Mouse (Mus musculus): ENCODE measurements at regions not wholly inside any gene's neighbourhood (a gene's known extent, or its start where the extent isn't known, plus 50 kb on each side); places are given as distances from the start of the nearest gene placed in this dataset.
A peak's percentile ranks its signal among the peaks of the same experiment; 100 is the strongest.

DNA sequence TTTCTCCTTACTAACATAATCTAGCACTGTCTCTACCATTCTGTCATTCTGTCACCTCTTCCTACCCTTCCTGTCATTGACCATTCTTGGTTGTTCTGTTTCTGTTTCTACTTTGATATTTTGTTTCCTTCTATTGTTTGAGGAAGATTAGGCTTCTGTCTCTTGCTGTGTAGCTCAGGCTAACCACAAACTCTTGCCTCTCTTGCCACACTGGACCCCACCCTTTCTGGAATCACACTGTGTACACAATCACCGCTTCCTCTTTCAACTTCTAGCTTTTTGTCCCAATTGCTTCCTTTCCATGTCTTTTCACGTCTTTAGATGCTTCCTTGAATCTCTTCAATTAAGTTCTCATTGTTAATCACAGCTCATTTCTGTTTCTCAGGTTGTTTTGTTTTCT lies 104.2 kb upstream of the Pabpc6 start:
- no peak overlapping the region for H3K9ac ChIP-seq (ENCODE audit: low read depth, low read length)
- 73% methylated on average over 2 of the region's 2 CpGs for WGBS (ENCODE audit: insufficient replicate concordance)

DNA sequence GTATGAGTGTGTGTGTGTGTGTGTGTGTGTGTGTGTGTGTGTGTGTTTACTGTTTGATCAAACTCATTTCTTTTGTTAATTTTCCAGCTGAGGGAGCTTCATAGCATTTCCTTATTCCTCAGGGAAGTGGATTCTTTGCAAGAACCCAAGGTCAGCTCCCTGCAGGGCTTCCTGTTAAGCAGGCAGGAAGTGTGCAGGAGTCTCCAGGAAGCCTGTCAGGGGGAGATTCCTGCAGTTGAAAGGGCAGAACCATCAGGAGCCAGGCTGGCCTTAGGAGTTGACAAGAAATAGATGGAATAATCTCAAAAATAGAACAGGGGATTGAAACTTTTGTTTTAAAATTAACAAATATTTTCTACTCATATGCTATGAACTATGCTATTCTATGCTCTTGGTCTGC lies 98.8 kb upstream of the Pabpc6 start:
- H3K4me3 ChIP-seq (ENCODE audit: low read depth, low read length) = no peak overlapping the region
- H3K9me3 ChIP-seq (replicated peaks; ENCODE audit: control insufficient read depth, low read length) = no peaks in the 10 kb centered on the region
- no peak overlapping the region for H3K4me2 ChIP-seq
- H3K9ac ChIP-seq (ENCODE audit: low read depth, low read length) = no peak overlapping the region
- no peak for ATAC-seq (replicated peaks; ENCODE audit: insufficient number of reproducible peaks, low FRiP score, low TSS enrichment)
- no peak overlapping the region for H3K27ac ChIP-seq (ENCODE audit: low read depth, low read length)
- H3K36me3 ChIP-seq (ENCODE audit: control insufficient read depth, insufficient read depth, low read length) = no peaks in the 10 kb centered on the region
- H3K27me3 ChIP-seq (ENCODE audit: control insufficient read depth, insufficient read depth, low read length) = no peaks in the 10 kb centered on the region
- H3K4me1 ChIP-seq (ENCODE audit: control insufficient read depth, insufficient read depth, low read length) = peaks cover 4% of the 10 kb centered on the region; the same call in 1 of the 2 replicates

More for the DNA sequence above, 104.2 kb upstream of the Pabpc6 start:
- H3K27ac ChIP-seq (ENCODE audit: low read depth, low read length) = no peak overlapping the region
- H3K36me3 ChIP-seq (ENCODE audit: control insufficient read depth, insufficient read depth, low read length) = no peaks in the 10 kb centered on the region
- no peak for ATAC-seq (replicated peaks; ENCODE audit: insufficient number of reproducible peaks, low FRiP score, low TSS enrichment)
- no peaks in the 10 kb centered on the region for H3K9me3 ChIP-seq (replicated peaks; ENCODE audit: control insufficient read depth, low read length)
- no peaks in the 10 kb centered on the region for H3K27me3 ChIP-seq (ENCODE audit: control insufficient read depth, insufficient read depth, low read length)
- H3K4me3 ChIP-seq (ENCODE audit: low read depth, low read length) = no peak overlapping the region
- H3K4me2 ChIP-seq = no peak overlapping the region
- H3K4me1 ChIP-seq (ENCODE audit: control insufficient read depth, insufficient read depth, low read length) = peaks cover 11% of the 10 kb centered on the region

DNA sequence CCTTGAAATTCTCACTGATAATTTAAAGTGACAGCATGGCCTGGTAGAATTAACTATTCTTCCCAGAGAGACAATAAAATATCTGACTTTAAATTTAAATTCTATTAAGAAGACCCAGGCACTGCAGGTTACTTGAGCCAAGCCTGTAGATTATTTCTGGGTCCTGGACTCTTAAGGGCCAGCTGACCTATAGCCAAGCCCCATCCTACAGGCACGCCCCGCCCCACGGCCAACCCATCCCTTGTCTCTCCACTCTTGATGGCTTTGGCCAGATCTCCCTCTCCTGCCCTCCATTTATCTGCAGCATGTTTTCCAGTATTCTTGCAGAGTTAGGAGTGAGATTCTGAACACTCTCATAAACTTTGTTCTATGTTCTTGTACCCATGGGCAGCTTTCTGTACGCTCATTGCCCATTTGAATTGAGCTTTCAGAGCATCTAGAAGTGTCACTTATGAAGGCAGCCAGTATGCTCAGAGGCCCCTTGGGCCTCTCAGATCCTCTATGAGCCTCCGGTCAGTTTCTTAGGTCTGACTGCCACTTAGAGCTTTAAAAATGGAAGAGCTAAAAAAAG lies 96.2 kb upstream of the Pabpc6 start:
- H3K4me2 ChIP-seq = no peak overlapping the region

DNA sequence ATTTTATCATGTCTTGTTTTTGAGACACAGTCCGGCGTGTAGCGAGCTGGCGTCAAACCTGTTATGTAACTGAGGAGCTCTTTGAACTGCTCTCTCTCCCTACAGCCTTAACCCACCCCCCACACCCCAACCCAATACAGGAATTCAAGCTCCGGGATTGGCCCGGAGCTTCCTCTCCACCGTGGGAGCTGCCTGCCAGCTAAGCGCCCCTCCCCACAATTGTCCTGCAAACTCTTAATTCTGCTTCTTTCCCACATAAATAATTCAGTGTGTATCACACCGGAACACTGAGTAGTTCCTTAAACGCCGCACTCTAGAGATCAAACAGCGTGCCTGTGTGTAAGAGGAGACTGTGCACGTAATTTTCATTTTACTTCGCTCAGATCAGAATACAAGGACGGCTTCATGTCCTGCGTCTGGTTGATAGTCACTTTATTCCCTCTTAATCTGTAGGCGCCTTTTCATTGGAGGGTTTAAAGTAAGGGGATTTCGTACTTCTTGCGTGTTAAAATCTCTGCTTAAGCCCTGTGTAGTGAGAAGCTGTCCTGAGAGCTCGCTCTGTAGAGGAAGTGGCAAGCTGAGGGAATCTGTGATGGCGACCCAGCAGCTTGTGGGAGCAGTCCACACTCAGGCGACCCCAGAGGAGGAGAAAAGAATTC lies 95.3 kb upstream of the Pabpc6 start:
- Histone ChIP-seq H3K4me1 (ENCODE audit: control insufficient read depth, insufficient read depth, low read length) (peaks cover 14% of the 10 kb centered on the region), H3K27me3 (ENCODE audit: control insufficient read depth, insufficient read depth, low read length) (no peaks in the 10 kb centered on the region), H3K27ac (ENCODE audit: low read depth, low read length) (peak overlapping the region; percentile 77), H3K4me2 (peak overlapping the region; percentile 59), H3K9ac (ENCODE audit: low read depth, low read length) (peak overlapping the region; percentile 77), H3K4me3 (ENCODE audit: low read depth, low read length) (peak overlapping the region; percentile 41), H3K36me3 (ENCODE audit: control insufficient read depth, insufficient read depth, low read length) (no peaks in the 10 kb centered on the region), H3K9me3 (replicated peaks; ENCODE audit: control insufficient read depth, low read length) (no peaks in the 10 kb centered on the region)
- ATAC-seq (replicated peaks; ENCODE audit: insufficient number of reproducible peaks, low FRiP score, low TSS enrichment) = peak; percentile 77
- WGBS (ENCODE audit: insufficient replicate concordance) = 5% methylated on average over 22 of the region's 22 CpGs

More for the DNA sequence above, 96.2 kb upstream of the Pabpc6 start:
- WGBS (ENCODE audit: insufficient replicate concordance) = 65% methylated on average over 5 of the region's 5 CpGs
- Histone ChIP-seq H3K36me3 (ENCODE audit: control insufficient read depth, insufficient read depth, low read length) (no peaks in the 10 kb centered on the region), H3K27ac (ENCODE audit: low read depth, low read length) (no peak overlapping the region), H3K9me3 (replicated peaks; ENCODE audit: control insufficient read depth, low read length) (no peaks in the 10 kb centered on the region), H3K4me3 (ENCODE audit: low read depth, low read length) (no peak overlapping the region), H3K9ac (ENCODE audit: low read depth, low read length) (no peak overlapping the region), H3K4me1 (ENCODE audit: control insufficient read depth, insufficient read depth, low read length) (peaks cover 9% of the 10 kb centered on the region; the same call in 1 of the 2 replicates), H3K27me3 (ENCODE audit: control insufficient read depth, insufficient read depth, low read length) (no peaks in the 10 kb centered on the region)
- no peak for ATAC-seq (replicated peaks; ENCODE audit: insufficient number of reproducible peaks, low FRiP score, low TSS enrichment)

DNA sequence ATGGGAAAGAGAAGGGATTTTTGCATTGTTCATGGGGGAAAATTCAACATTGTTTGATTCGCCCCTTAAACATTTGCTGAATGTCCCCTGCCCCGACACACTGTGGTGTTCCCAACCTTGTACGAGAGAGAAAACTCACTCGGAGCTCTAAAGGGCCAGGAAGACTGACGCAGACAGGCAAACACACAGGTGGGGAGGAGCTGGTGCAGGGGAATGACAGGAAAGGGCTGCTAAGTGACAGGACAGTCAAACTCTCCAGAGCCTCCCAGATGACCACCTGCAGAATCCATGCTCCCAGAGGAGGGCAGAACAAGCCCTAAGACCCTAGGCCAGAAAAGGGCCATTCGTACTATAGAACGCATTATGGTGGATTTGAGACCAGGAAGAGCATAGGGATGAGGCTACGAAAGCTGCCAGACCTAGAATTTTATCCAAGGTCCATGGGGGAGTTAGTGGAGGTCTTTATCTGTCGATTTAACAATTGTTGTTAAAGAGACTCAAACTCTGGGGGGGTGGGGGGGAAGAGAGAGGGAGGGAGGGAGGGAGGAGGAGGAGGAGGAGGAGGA lies 94.6 kb upstream of the Pabpc6 start:
- Histone ChIP-seq H3K9ac (ENCODE audit: low read depth, low read length) (peak overlapping the region; percentile 59; the same call in 1 of the 2 replicates), H3K9me3 (replicated peaks; ENCODE audit: control insufficient read depth, low read length) (no peaks in the 10 kb centered on the region), H3K4me3 (ENCODE audit: low read depth, low read length) (peak overlapping the region; percentile 41), H3K36me3 (ENCODE audit: control insufficient read depth, insufficient read depth, low read length) (no peaks in the 10 kb centered on the region), H3K4me2 (peak overlapping the region; percentile 59), H3K4me1 (ENCODE audit: control insufficient read depth, insufficient read depth, low read length) (peaks cover 14% of the 10 kb centered on the region), H3K27me3 (ENCODE audit: control insufficient read depth, insufficient read depth, low read length) (no peaks in the 10 kb centered on the region), H3K27ac (ENCODE audit: low read depth, low read length) (no peak overlapping the region)
- 15% methylated on average over 8 of the region's 9 CpGs for WGBS (ENCODE audit: insufficient replicate concordance)
- no peak for ATAC-seq (replicated peaks; ENCODE audit: insufficient number of reproducible peaks, low FRiP score, low TSS enrichment)

DNA sequence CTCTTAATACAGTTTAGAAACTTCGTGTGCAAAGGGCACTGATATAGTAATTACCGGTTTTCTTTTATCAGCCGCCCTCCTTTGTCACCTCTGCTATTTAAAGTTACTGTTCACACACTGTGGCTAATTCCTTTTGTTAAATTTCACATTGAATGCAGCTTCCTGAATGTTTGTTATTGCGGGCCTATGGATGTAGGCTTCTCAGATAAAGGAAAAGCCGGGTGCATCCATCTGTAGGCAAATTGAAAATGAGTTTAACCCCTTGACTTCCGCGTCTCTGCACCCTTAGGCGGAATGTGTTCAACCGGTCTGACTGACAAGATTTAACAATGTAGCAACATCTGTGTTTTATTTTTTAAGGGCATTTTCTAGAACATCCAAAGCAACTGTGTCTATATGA lies 93.6 kb upstream of the Pabpc6 start:
- Histone ChIP-seq H3K36me3 (ENCODE audit: control insufficient read depth, insufficient read depth, low read length) (no peaks in the 10 kb centered on the region), H3K9ac (ENCODE audit: low read depth, low read length) (no peak overlapping the region), H3K9me3 (replicated peaks; ENCODE audit: control insufficient read depth, low read length) (no peaks in the 10 kb centered on the region), H3K27ac (ENCODE audit: low read depth, low read length) (no peak overlapping the region), H3K4me3 (ENCODE audit: low read depth, low read length) (no peak overlapping the region), H3K4me2 (no peak overlapping the region), H3K27me3 (ENCODE audit: control insufficient read depth, insufficient read depth, low read length) (no peaks in the 10 kb centered on the region), H3K4me1 (ENCODE audit: control insufficient read depth, insufficient read depth, low read length) (peaks cover 14% of the 10 kb centered on the region)
- no peak for ATAC-seq (replicated peaks; ENCODE audit: insufficient number of reproducible peaks, low FRiP score, low TSS enrichment)
- WGBS (ENCODE audit: insufficient replicate concordance) = 40% methylated on average over 9 of the region's 9 CpGs

DNA sequence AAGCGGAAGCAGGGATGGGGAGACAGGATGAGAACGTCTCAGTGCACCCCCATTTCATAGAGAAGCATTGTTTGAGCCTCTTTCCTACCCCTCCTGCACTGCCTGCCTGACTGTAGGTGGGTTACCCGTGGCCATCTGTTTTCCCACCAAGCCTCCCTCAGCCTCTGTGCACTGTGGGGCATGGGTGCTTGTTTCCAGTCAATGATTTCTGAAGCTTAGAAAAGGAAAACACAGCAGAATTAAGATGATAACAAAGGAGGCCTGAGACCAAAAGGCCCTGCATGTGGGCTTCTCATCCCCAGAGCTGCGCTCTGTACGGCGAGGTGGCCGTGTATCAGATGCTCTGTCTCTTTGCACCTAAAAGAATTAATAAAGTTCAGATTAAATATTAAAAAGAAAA lies 92.9 kb upstream of the Pabpc6 start:
- no peaks in the 10 kb centered on the region for H3K27me3 ChIP-seq (ENCODE audit: control insufficient read depth, insufficient read depth, low read length)
- H3K9me3 ChIP-seq (replicated peaks; ENCODE audit: control insufficient read depth, low read length) = no peaks in the 10 kb centered on the region
- H3K4me1 ChIP-seq (ENCODE audit: control insufficient read depth, insufficient read depth, low read length) = peaks cover 14% of the 10 kb centered on the region
- 73% methylated on average over 7 of the region's 7 CpGs for WGBS (ENCODE audit: insufficient replicate concordance)
- no peak overlapping the region for H3K4me3 ChIP-seq (ENCODE audit: low read depth, low read length)
- no peaks in the 10 kb centered on the region for H3K36me3 ChIP-seq (ENCODE audit: control insufficient read depth, insufficient read depth, low read length)
- no peak for ATAC-seq (replicated peaks; ENCODE audit: insufficient number of reproducible peaks, low FRiP score, low TSS enrichment)
- H3K9ac ChIP-seq (ENCODE audit: low read depth, low read length) = no peak overlapping the region
- H3K27ac ChIP-seq (ENCODE audit: low read depth, low read length) = no peak overlapping the region
- no peak overlapping the region for H3K4me2 ChIP-seq

DNA sequence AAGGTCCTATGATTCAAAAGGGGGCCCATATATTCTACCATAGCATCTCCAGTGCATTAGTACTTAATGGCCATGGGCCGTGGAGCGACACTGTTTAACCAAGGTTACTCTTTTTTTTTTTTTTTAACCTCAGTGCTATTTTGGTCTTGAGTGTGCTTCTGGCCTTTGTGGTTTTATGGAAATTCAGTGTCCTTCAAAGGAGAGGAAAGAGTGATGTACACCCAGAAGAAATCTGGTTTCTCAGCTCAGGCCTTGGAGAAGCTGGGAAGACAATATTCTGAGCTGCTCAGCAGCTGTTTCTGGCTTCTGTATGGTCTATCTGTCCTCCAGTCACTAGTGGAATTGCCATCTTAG lies 91.2 kb upstream of the Pabpc6 start:
- no peak overlapping the region for H3K27ac ChIP-seq (ENCODE audit: low read depth, low read length)
- peaks cover 19% of the 10 kb centered on the region for H3K4me1 ChIP-seq (ENCODE audit: control insufficient read depth, insufficient read depth, low read length)
- WGBS (ENCODE audit: insufficient replicate concordance) = 73% methylated on average over 2 of the region's 2 CpGs
- H3K4me3 ChIP-seq (ENCODE audit: low read depth, low read length) = no peak overlapping the region
- no peak overlapping the region; the same call in 1 of the 2 replicates for H3K4me2 ChIP-seq
- ATAC-seq (replicated peaks; ENCODE audit: insufficient number of reproducible peaks, low FRiP score, low TSS enrichment) = no peak
- no peaks in the 10 kb centered on the region for H3K36me3 ChIP-seq (ENCODE audit: control insufficient read depth, insufficient read depth, low read length)
- H3K27me3 ChIP-seq (ENCODE audit: control insufficient read depth, insufficient read depth, low read length) = no peaks in the 10 kb centered on the region
- H3K9me3 ChIP-seq (replicated peaks; ENCODE audit: control insufficient read depth, low read length) = no peaks in the 10 kb centered on the region
- H3K9ac ChIP-seq (ENCODE audit: low read depth, low read length) = no peak overlapping the region

Data from heart, embryonic 11.5 days (tissue).